ENCODE assay signal across 14 mouse cellular contexts in the genomic region with DNA sequence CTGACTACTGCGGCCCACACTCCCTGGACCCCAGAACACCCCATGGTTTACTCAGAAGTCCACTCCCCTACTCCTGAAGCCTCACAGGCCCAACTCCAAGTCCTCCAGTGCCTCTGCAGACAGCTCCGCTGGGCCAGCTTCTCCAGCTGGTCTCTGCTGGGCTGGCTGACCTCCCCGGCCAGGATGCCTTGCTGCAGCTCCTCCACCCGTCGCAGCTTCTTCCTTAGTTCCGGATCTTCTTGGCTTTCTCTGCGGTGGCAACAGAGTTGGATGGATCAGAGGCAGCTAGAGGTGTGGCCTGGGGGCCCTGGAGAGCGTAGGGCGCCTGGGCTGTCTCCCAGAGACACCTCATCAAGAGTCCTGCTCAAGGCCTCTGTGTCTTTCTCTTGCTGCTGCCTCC. TPM values are rescaled to one million over a fixed set of nuclear protein-coding genes. Genes with fewer than 3 reads are reported as not detected.
DNase-seq lines count a peak whose midpoint lies in the region; ATAC-seq lines count a peak whose summit lies in the region.
"Had no signal": no experiment of that assay in that cellular context is flagged by ENCODE, and none has a peak within 500 bp of the region (broad histone marks: within the 10 kb centered on the region; RNA-seq: fewer than 3 reads in every experiment).

No protein-coding gene starts in this region.

- ATAC-seq in heart, embryonic 12.5 days (ENCODE audit: insufficient number of reproducible peaks, low FRiP score): no peak
- peak; percentile 36; the same call in 1 of the 2 replicates for ATAC-seq in limb, embryonic 15.5 days (ENCODE audit: insufficient number of reproducible peaks, low FRiP score, low TSS enrichment, low read depth)

- H3K4me2 ChIP-seq in heart, embryonic 12.5 days: no peak overlapping the region
- H3K4me2 ChIP-seq in limb, embryonic 15.5 days: no peak overlapping the region
- H3K4me2 ChIP-seq: neural tube, embryonic 13.5 days had no signal

- DNase-seq in heart, adult 18-20 months: peak; percentile 16 to 49
- no peak for DNase-seq in limb, embryonic 10.5 days (ENCODE audit: low spot score)
- peak; percentile 58 to 65 for DNase-seq in cerebellum, postnatal 10 days
- peak; percentile 41 for DNase-seq in gastrocnemius, postnatal 14 days
- DNase-seq in right cerebral cortex, postnatal 4 days: no peak
- DNase-seq: embryo, embryonic 11 days; kidney, postnatal 4 days; midbrain, embryonic 14.5 days; retina, postnatal 1 day; thymus, adult 18-20 months had no signal

- H3K4me1 ChIP-seq in heart, embryonic 12.5 days (replicated peaks): 0 out of 2 replicates have a peak, but pooled peaks cover 9% of the 10 kb centered on the region
- H3K4me1 ChIP-seq in limb, embryonic 15.5 days: 0 out of 2 replicates have a peak, but pooled peaks cover 10% of the 10 kb centered on the region
- no peaks in the 10 kb centered on the region for H3K4me1 ChIP-seq in limb, embryonic 10.5 days

- H3K9me3 ChIP-seq in heart, embryonic 12.5 days (replicated peaks): no peaks in the 10 kb centered on the region
- no peaks in the 10 kb centered on the region for H3K9me3 ChIP-seq in limb, embryonic 15.5 days
- no peaks in the 10 kb centered on the region for H3K9me3 ChIP-seq in limb, embryonic 10.5 days (replicated peaks)
- H3K9me3 ChIP-seq: neural tube, embryonic 13.5 days had no signal

- intact Hi-C loops in gastrocnemius, postnatal 14 days (cut with DNase I; ENCODE audit: low total_unique reads): no loop called here

- H3K36me3 ChIP-seq in heart, embryonic 12.5 days: no peaks in the 10 kb centered on the region
- H3K36me3 ChIP-seq in limb, embryonic 15.5 days: no peaks in the 10 kb centered on the region
- no peaks in the 10 kb centered on the region for H3K36me3 ChIP-seq in limb, embryonic 10.5 days
- H3K36me3 ChIP-seq: neural tube, embryonic 13.5 days had no signal

- H3K4me3 ChIP-seq in heart, embryonic 12.5 days: no peak overlapping the region
- H3K4me3 ChIP-seq in limb, embryonic 15.5 days: no peak overlapping the region
- no peak overlapping the region for H3K4me3 ChIP-seq in limb, embryonic 10.5 days
- H3K4me3 ChIP-seq: erythroblast, embryonic 14.5 days; neural tube, embryonic 13.5 days had no signal

- no peak overlapping the region for H3K27ac ChIP-seq in heart, embryonic 12.5 days (ENCODE audit: poor library complexity, severe bottlenecking)
- 0 out of 2 replicates have a peak overlapping the region, but pooled peaks have one; percentile 17 for H3K27ac ChIP-seq in limb, embryonic 15.5 days
- H3K27ac ChIP-seq in limb, embryonic 10.5 days: no peak overlapping the region
- H3K27ac ChIP-seq: neural tube, embryonic 13.5 days had no signal

- 89% methylated on average over 9 of the region's 9 CpGs for WGBS in heart, embryonic 12.5 days
- 76% methylated on average over 9 of the region's 9 CpGs for WGBS in limb, embryonic 15.5 days
- 82% methylated on average over 9 of the region's 9 CpGs for WGBS in limb, embryonic 10.5 days

- no peaks in the 10 kb centered on the region for H3K27me3 ChIP-seq in heart, embryonic 12.5 days (replicated peaks)
- H3K27me3 ChIP-seq in limb, embryonic 15.5 days: no peaks in the 10 kb centered on the region
- no peaks in the 10 kb centered on the region for H3K27me3 ChIP-seq in limb, embryonic 10.5 days (ENCODE audit: low read depth, poor library complexity, severe bottlenecking)
- H3K27me3 ChIP-seq: neural tube, embryonic 13.5 days had no signal

- no peak overlapping the region for H3K9ac ChIP-seq in heart, embryonic 12.5 days
- no peak overlapping the region for H3K9ac ChIP-seq in limb, embryonic 15.5 days
- H3K9ac ChIP-seq: neural tube, embryonic 13.5 days had no signal

RNA-seq across cellular contexts. Expression of gene Tmem56, which starts 32.9 kb away (rescaled TPM):
- 1 to 10 TPM; 1.3 to 1.7 TPM for total RNA-seq in heart, adult 18-20 months (2021)
- polyA plus RNA-seq in heart, embryonic 12.5 days (2016; fragmentation: Nextera tagmentation; extraction: Ambion mirVana): 1.4 and 2.3 TPM in 2 replicates
- polyA plus RNA-seq in limb, embryonic 15.5 days (2015; fragmentation: Nextera tagmentation; extraction: Ambion mirVana): 1.1 and 1.3 TPM in 2 replicates
- polyA plus RNA-seq in limb, embryonic 10.5 days (2016; fragmentation: Nextera tagmentation; extraction: Ambion mirVana): 0.96 and 1.0 TPM in 2 replicates
- total RNA-seq in gastrocnemius, postnatal 14 days (2021): 1 to 10 TPM; 9.4 to 9.5 TPM

RNA-seq across cellular contexts. Expression of gene Alg14, which starts 41.5 kb away (rescaled TPM):
- total RNA-seq in heart, adult 18-20 months (2021): 10 to 100 TPM; 12.4 to 13.5 TPM
- 36.4 and 39.5 TPM in 2 replicates for polyA plus RNA-seq in heart, embryonic 12.5 days (2016; fragmentation: Nextera tagmentation; extraction: Ambion mirVana)
- polyA plus RNA-seq in limb, embryonic 15.5 days (2015; fragmentation: Nextera tagmentation; extraction: Ambion mirVana): 41.6 and 43.9 TPM in 2 replicates
- 26.0 and 35.0 TPM in 2 replicates for polyA plus RNA-seq in limb, embryonic 10.5 days (2016; fragmentation: Nextera tagmentation; extraction: Ambion mirVana)
- 10 to 100 TPM in 1 of 2 experiments, 1 to 10 TPM in 1; 8.7 to 12.4 TPM for total RNA-seq in gastrocnemius, postnatal 14 days (2021)

Comparison
In these comparisons a context has a peak if more than half of its experiments do, and no peak if none do; other contexts are left out.
1. DNase-seq: peak in heart, adult 18-20 months (2 of 2), cerebellum, postnatal 10 days (2 of 2) and gastrocnemius, postnatal 14 days (single experiment); none in limb, embryonic 10.5 days (single experiment) and right cerebral cortex, postnatal 4 days (single experiment).